13 mouse cellular contexts compared by ENCODE assay signal in the genomic region with DNA sequence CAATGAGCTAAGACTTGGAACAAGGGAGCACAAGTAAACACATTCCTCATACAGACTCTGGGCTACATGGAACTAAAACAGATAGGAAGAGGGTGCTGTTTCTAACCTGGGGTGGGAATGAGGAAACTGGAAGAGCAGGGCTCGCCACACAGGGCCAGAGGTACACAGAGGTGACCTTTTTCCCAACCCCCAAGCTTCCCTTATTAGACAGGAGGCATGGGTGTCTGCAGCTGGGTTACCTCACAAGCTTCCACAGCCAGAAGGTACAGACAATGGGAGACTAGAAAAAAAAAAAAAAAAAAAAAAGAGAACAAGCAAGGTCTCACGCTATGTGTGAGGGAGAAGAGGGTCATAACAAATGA. TPM values are rescaled to one million over a fixed set of nuclear protein-coding genes. Genes with fewer than 3 reads are reported as not detected.
DNase-seq lines count a peak whose midpoint lies in the region; ATAC-seq lines count a peak whose summit lies in the region.
"Had no signal": no experiment of that assay in that cellular context is flagged by ENCODE, and none has a peak within 500 bp of the region (broad histone marks: within the 10 kb centered on the region; RNA-seq: fewer than 3 reads in every experiment).

No protein-coding gene starts in this region.

- no peak overlapping the region for H3K27ac ChIP-seq in kidney, embryonic 14.5 days (ENCODE audit: low read depth, low read length)
- H3K27ac ChIP-seq in intestine, embryonic 16.5 days (ENCODE audit: low read length): no peak overlapping the region
- no peak overlapping the region for H3K27ac ChIP-seq in stomach, embryonic 16.5 days (ENCODE audit: low read length)
- H3K27ac ChIP-seq: forebrain, embryonic 13.5 days; limb, embryonic 12.5 days had no signal

- H3K4me1 ChIP-seq in kidney, embryonic 14.5 days (ENCODE audit: control insufficient read depth, insufficient read depth, low read length): peaks cover 4% of the 10 kb centered on the region; the same call in 1 of the 2 replicates
- no peaks in the 10 kb centered on the region; the same call in 1 of the 2 replicates for H3K4me1 ChIP-seq in intestine, embryonic 16.5 days (ENCODE audit: control insufficient read depth, insufficient read depth, low read length)
- H3K4me1 ChIP-seq in stomach, embryonic 16.5 days (ENCODE audit: control insufficient read depth, insufficient read depth, low read length): no peaks in the 10 kb centered on the region
- H3K4me1 ChIP-seq: limb, embryonic 12.5 days had no signal

- H3K27me3 ChIP-seq in kidney, embryonic 14.5 days (ENCODE audit: control insufficient read depth, insufficient read depth, low read length): no peaks in the 10 kb centered on the region
- no peaks in the 10 kb centered on the region for H3K27me3 ChIP-seq in intestine, embryonic 16.5 days (replicated peaks; ENCODE audit: control insufficient read depth, insufficient read depth, low read length)
- H3K27me3 ChIP-seq in stomach, embryonic 16.5 days (ENCODE audit: control insufficient read depth, insufficient read depth, low read length): no peaks in the 10 kb centered on the region
- H3K27me3 ChIP-seq: CH12.LX; forebrain, embryonic 13.5 days; limb, embryonic 12.5 days had no signal

- 65% methylated on average over 2 of the region's 2 CpGs for WGBS in kidney, embryonic 14.5 days
- WGBS in intestine, embryonic 16.5 days: 72% methylated on average over 2 of the region's 2 CpGs
- WGBS in stomach, embryonic 16.5 days: 51% methylated on average over 2 of the region's 2 CpGs

- no peak overlapping the region for H3K4me2 ChIP-seq in kidney, embryonic 14.5 days (replicated peaks; ENCODE audit: low read depth, low read length)
- H3K4me2 ChIP-seq in intestine, embryonic 16.5 days (ENCODE audit: low read depth, low read length): no peak overlapping the region
- no peak overlapping the region for H3K4me2 ChIP-seq in stomach, embryonic 16.5 days (ENCODE audit: low read depth, low read length)
- H3K4me2 ChIP-seq: forebrain, embryonic 13.5 days; limb, embryonic 12.5 days had no signal

- 0 out of 2 replicates have a peak overlapping the region, but pooled peaks have one; percentile 18 for H3K9ac ChIP-seq in kidney, embryonic 14.5 days (ENCODE audit: low read depth, low read length)
- no peak overlapping the region for H3K9ac ChIP-seq in intestine, embryonic 16.5 days (ENCODE audit: low read depth, low read length)
- no peak overlapping the region for H3K9ac ChIP-seq in stomach, embryonic 16.5 days (ENCODE audit: low read length)
- H3K9ac ChIP-seq: forebrain, embryonic 13.5 days; limb, embryonic 12.5 days had no signal

- ATAC-seq in kidney, embryonic 14.5 days (ENCODE audit: low FRiP score, low TSS enrichment): 0 out of 2 replicates have a peak, but pooled peaks have one; percentile 2
- peak; percentile 26; the same call in 1 of the 2 replicates for ATAC-seq in intestine, embryonic 16.5 days
- peak; percentile 23; the same call in 1 of the 2 replicates for ATAC-seq in stomach, embryonic 16.5 days (ENCODE audit: insufficient read depth, low FRiP score)
- ATAC-seq: forebrain, embryonic 13.5 days had no signal

- peaks cover 14% of the 10 kb centered on the region for H3K36me3 ChIP-seq in kidney, embryonic 14.5 days (ENCODE audit: control insufficient read depth, insufficient read depth, low read length)
- no peaks in the 10 kb centered on the region for H3K36me3 ChIP-seq in intestine, embryonic 16.5 days (ENCODE audit: control insufficient read depth, insufficient read depth, low read length)
- H3K36me3 ChIP-seq in stomach, embryonic 16.5 days (ENCODE audit: control insufficient read depth, insufficient read depth, low read length): no peaks in the 10 kb centered on the region

- no peak for DNase-seq in kidney, postnatal 14 days
- DNase-seq in testis, postnatal 10 days (ENCODE audit: low spot score): peak; percentile 16
- DNase-seq in testis, postnatal 14 days (ENCODE audit: low spot score): no peak
- DNase-seq in gastrocnemius, adult 18-20 months (ENCODE audit: low spot score): no peak
- DNase-seq: cerebellum, adult 9-10 months; heart, postnatal 4 days; right cerebral cortex, postnatal 14 days had no signal

- no peaks in the 10 kb centered on the region for H3K9me3 ChIP-seq in kidney, embryonic 14.5 days (ENCODE audit: control insufficient read depth, low read length)
- no peaks in the 10 kb centered on the region for H3K9me3 ChIP-seq in intestine, embryonic 16.5 days (ENCODE audit: control insufficient read depth, low read length)
- no peaks in the 10 kb centered on the region for H3K9me3 ChIP-seq in stomach, embryonic 16.5 days (replicated peaks; ENCODE audit: control insufficient read depth, low read length)
- H3K9me3 ChIP-seq: forebrain, embryonic 13.5 days; limb, embryonic 12.5 days had no signal

- no peak overlapping the region for H3K4me3 ChIP-seq in kidney, embryonic 14.5 days (ENCODE audit: low read length)
- H3K4me3 ChIP-seq in intestine, embryonic 16.5 days (ENCODE audit: low read length): no peak overlapping the region
- H3K4me3 ChIP-seq in stomach, embryonic 16.5 days (replicated peaks; ENCODE audit: low read length): no peak overlapping the region
- H3K4me3 ChIP-seq: forebrain, embryonic 13.5 days; limb, embryonic 12.5 days had no signal

RNA-seq across cellular contexts. Expression of gene Efhc1, which starts 45.9 kb away (rescaled TPM):
- 2.4 and 3.4 TPM in 2 replicates for polyA plus RNA-seq in kidney, embryonic 14.5 days (2014; fragmentation: Nextera tagmentation; extraction: Ambion mirVana)
- polyA plus RNA-seq in intestine, embryonic 16.5 days (2015; fragmentation: Nextera tagmentation; extraction: Ambion mirVana): 2.1 and 2.4 TPM in 2 replicates
- polyA plus RNA-seq in stomach, embryonic 16.5 days (2015; fragmentation: Nextera tagmentation; extraction: Ambion mirVana): 2.5 and 3.4 TPM in 2 replicates
- total RNA-seq in gastrocnemius, adult 18-20 months (2021): under 1 TPM; 0.14 to 0.33 TPM
- total RNA-seq: CH12.LX had no signal
